Mouse (Mus musculus) bone marrow macrophage, adult 2 months (primary cell): Measurements from ENCODE around the gene Tbx2.

Experiments used
- CTCF ChIP-seq: IDR thresholded peaks from 2 replicates; pipeline ENCODE4 v1.5.1; 2012; ENCODE audit warnings: low read depth, mild to moderate bottlenecking, low read length, moderate library complexity
- POLR2A ChIP-seq: IDR thresholded peaks from 2 replicates; pipeline ENCODE4 v1.6.1; 2012; ENCODE audit warnings: mild to moderate bottlenecking, low read depth, low read length, borderline replicate concordance

GRCm38 (mm10) chr11:85833081-85833521 lies 750 bp downstream of the Tbx2 start:
- TF ChIP-seq CTCF (no peak), POLR2A (no peak)
